Mouse (Mus musculus) intestine, embryonic 16.5 days (tissue): Measurements from ENCODE around the gene Ccdc124. TPM values are rescaled to one million over a fixed set of nuclear protein-coding genes. Genes with fewer than 3 reads are reported as not detected.
"Not testable (repeated sequence)": the region's sequence is repeated elsewhere in the genome, so short reads cannot be mapped to it uniquely, and the experiment has no call there.

Experiments used
- ATAC-seq: fragments of 200-750 bp; cut with Nextera tagmentation; 2 replicates; pipeline ENCODE4 v1.8.0; 2017; ENCODE audit warnings: moderate TSS enrichment, moderate library complexity
- H3K27ac ChIP-seq: fragments of 300-500 bp; sonication (generic); 2 replicates; pipeline ENCODE4 v1.5.1; 2014; ENCODE audit warnings: mild to moderate bottlenecking, low read length
- H3K27me3 ChIP-seq: fragments of 300-500 bp; sonication (generic); replicated peaks from 2 replicates; pipeline ENCODE4 v1.6.1; 2014; ENCODE audit warnings: low read length, control low read depth, mixed read lengths; ENCODE audit not compliant: control insufficient read depth, insufficient read depth
- H3K36me3 ChIP-seq: fragments of 300-500 bp; sonication (generic); 2 replicates; pipeline ENCODE4 v1.6.1; 2014; ENCODE audit warnings: low read length, control low read depth; ENCODE audit not compliant: control insufficient read depth, insufficient read depth
- H3K4me1 ChIP-seq: fragments of 300-500 bp; sonication (generic); 2 replicates; pipeline ENCODE4 v1.6.1; 2014; ENCODE audit warnings: low read length, control low read depth, mixed read lengths; ENCODE audit not compliant: control insufficient read depth, insufficient read depth
- H3K4me2 ChIP-seq: fragments of 300-500 bp; sonication (generic); 2 replicates; pipeline ENCODE4 v1.6.1; 2014; ENCODE audit warnings: low read depth, low read length, control low read depth
- H3K4me3 ChIP-seq: fragments of 300-500 bp; sonication (generic); 2 replicates; pipeline ENCODE4 v1.5.1; 2014; ENCODE audit warnings: mild to moderate bottlenecking, low read length
- H3K9ac ChIP-seq: fragments of 300-500 bp; sonication (generic); 2 replicates; pipeline ENCODE4 v1.6.1; 2014; ENCODE audit warnings: low read depth, low read length
- H3K9me3 ChIP-seq: fragments of 300-500 bp; sonication (generic); 2 replicates; pipeline ENCODE4 v1.6.1; 2016; ENCODE audit warnings: low read length, control low read depth; ENCODE audit not compliant: control insufficient read depth
- WGBS: fragments of 180-500 bp; shearing (Covaris S2); extraction: QIAGEN DNeasy Blood & Tissue Kit; methylation state at CpG from one replicate; pipeline ENCODE4 v1.1.7; 2014; 5-methylcytosine and 5-hydroxymethylcytosine counted together
- polyA plus RNA-seq: library from polyadenylated mRNA; unstranded; fragments of >200 nt; fragmentation: Nextera tagmentation; extraction: Ambion mirVana; gene quantifications from 2 replicates; pipeline ENCODE4 v1.2.1, GENCODE M21; 2015

The Ccdc124 gene
- polyA plus RNA-seq, 1 experiment from 2014 or later: 90.1 TPM

DNA sequence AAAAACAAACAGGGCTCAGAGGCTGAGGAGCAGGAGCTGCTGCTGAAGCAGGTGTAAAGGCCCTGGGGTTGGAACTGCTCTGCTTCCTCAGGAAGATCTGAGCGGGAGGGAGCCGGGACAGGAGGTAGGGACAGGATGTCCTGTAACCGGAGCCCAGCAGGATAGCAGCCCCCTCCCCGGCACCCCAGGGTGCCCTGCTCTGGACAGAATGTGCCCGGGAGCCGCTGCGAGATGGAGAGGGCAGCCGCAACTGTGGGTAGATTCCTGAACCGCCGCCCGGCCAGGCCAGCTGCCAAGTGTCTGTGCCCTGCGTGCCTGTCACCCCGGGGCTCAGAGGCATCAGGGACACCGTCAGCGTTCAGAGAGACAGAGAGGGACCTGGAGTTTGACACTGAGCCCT, 40.2 kb downstream of the Ccdc124 start:
- peaks cover 3% of the 10 kb centered on the region for H3K4me1 ChIP-seq

DNA sequence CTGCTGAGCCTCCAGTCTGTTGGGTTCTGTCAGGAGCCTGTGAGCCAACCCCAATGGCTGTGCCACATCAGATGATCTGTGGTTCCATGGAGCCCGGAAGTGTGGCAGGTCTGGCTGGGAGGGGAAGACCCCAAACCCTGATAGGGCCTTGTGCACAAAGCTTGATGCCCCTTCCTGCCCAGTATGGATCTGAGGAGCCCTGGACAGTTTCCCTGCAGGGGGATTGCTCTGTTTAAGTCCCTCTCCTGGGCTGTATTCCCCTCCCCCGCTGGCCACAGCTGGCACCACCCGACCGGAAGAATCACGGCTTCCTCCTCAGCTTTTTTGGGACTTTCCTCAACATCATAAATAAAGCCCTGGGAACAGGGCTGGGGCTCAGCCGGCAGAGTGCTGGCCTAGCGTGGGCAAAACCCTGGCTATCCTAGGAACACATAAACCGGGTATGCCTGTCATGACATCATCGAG, 40.7 kb downstream of the Ccdc124 start:
- Histone ChIP-seq H3K9ac (no peak overlapping the region), H3K27me3 (no peaks in the 10 kb centered on the region), H3K4me2 (no peak overlapping the region), H3K27ac (0 out of 2 replicates have a peak overlapping the region, but pooled peaks have one; percentile 17), H3K4me1 (no peaks in the 10 kb centered on the region), H3K9me3 (no peaks in the 10 kb centered on the region), H3K36me3 (no peaks in the 10 kb centered on the region), H3K4me3 (no peak overlapping the region)
- ATAC-seq: no peak
- WGBS: 47% methylated on average over 9 of the region's 9 CpGs

More for the DNA sequence above, 40.2 kb downstream of the Ccdc124 start:
- Histone ChIP-seq H3K9ac (no peak overlapping the region; the same call in 1 of the 2 replicates), H3K27ac (no peak overlapping the region), H3K4me3 (no peak overlapping the region), H3K9me3 (no peaks in the 10 kb centered on the region), H3K4me2 (no peak overlapping the region), H3K27me3 (no peaks in the 10 kb centered on the region), H3K36me3 (no peaks in the 10 kb centered on the region)
- 51% methylated on average over 15 of the region's 15 CpGs for WGBS
- ATAC-seq: no peak

DNA sequence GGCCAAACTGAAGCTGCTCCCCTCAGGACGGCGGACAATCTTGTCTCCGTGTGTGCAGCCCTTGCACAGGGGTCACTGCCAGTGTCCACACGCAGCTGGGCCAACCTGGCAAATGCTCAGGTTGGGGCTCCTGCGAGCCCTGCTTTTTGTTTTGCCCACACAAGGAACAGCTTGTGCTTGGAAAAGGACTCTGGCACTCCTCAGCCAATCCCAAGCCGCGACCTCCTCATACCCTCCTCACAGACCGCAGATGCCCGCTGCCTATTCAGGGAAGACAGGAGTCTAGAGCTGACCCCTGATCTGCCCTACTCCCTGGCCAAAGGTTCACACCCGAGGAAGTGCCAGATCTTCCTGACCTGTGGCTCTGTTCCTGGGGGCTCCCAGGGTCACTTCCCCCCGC, 41.4 kb downstream of the Ccdc124 start:
- Histone ChIP-seq H3K9me3 (no peaks in the 10 kb centered on the region), H3K4me3 (no peak overlapping the region), H3K4me2 (no peak overlapping the region), H3K36me3 (no peaks in the 10 kb centered on the region), H3K4me1 (no peaks in the 10 kb centered on the region), H3K27me3 (no peaks in the 10 kb centered on the region), H3K9ac (no peak overlapping the region), H3K27ac (no peak overlapping the region)
- WGBS: 70% methylated on average over 11 of the region's 11 CpGs
- no peak for ATAC-seq

DNA sequence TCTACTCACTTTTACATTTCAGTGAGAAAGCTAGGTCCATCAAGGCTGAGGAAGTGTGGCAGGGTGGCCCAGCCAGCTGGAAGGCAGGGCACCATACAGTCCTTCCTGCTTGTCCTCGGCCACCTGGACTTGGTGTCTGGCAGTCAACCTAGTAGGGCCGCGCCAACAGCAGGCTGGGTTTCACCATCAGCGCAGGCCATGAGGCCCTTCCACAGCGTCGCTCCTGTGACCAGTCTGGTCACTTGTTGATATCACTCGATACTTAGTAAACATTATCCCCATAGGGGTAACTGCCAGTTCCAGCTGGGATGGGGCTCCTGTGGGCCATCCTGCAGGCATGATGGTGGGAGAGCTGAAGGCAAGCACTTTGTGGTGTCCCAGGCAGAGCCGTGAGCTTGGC, 42.2 kb downstream of the Ccdc124 start:
- ATAC-seq: no peak
- Histone ChIP-seq H3K9me3 (no peaks in the 10 kb centered on the region), H3K4me3 (no peak overlapping the region), H3K4me2 (no peak overlapping the region), H3K9ac (no peak overlapping the region), H3K36me3 (no peaks in the 10 kb centered on the region), H3K27ac (no peak overlapping the region), H3K27me3 (no peaks in the 10 kb centered on the region), H3K4me1 (no peaks in the 10 kb centered on the region)
- 82% methylated on average over 8 of the region's 8 CpGs for WGBS

GRCm38 (mm10) chr8:70827796-70828195, 45.9 kb downstream of the Ccdc124 start:
- WGBS: 100% methylated on average over 1 of the region's 1 CpGs
- no peak for ATAC-seq
- H3K9me3 ChIP-seq: no peaks in the 10 kb centered on the region

GRCm38 (mm10) chr8:70827010-70827409, 46.7 kb downstream of the Ccdc124 start:
- Histone ChIP-seq H3K4me3 (no peak overlapping the region), H3K27me3 (no peaks in the 10 kb centered on the region), H3K27ac (no peak overlapping the region), H3K4me2 (no peak overlapping the region), H3K4me1 (no peaks in the 10 kb centered on the region), H3K9me3 (no peaks in the 10 kb centered on the region), H3K9ac (no peak overlapping the region), H3K36me3 (no peaks in the 10 kb centered on the region)
- WGBS: 96% methylated on average over 2 of the region's 2 CpGs
- ATAC-seq: no peak

More at GRCm38 (mm10) chr8:70827796-70828195, 45.9 kb downstream of the Ccdc124 start:
- Histone ChIP-seq H3K4me1 (no peaks in the 10 kb centered on the region), H3K27me3 (no peaks in the 10 kb centered on the region), H3K9ac (no peak overlapping the region), H3K36me3 (no peaks in the 10 kb centered on the region), H3K27ac (no peak overlapping the region), H3K4me3 (no peak overlapping the region), H3K4me2 (no peak overlapping the region)

GRCm38 (mm10) chr8:70825816-70826215, 47.9 kb downstream of the Ccdc124 start:
- H3K4me1 ChIP-seq: peaks cover under 1% of the 10 kb centered on the region; the same call in 1 of the 2 replicates
- no peaks in the 10 kb centered on the region for H3K36me3 ChIP-seq
- no peaks in the 10 kb centered on the region for H3K27me3 ChIP-seq
- no peak overlapping the region for H3K9ac ChIP-seq
- no peak overlapping the region for H3K27ac ChIP-seq
- no peak overlapping the region for H3K4me2 ChIP-seq
- no peak overlapping the region for H3K4me3 ChIP-seq
- ATAC-seq: no peak
- H3K9me3 ChIP-seq: no peaks in the 10 kb centered on the region
- 83% methylated on average over 8 of the region's 8 CpGs for WGBS

DNA sequence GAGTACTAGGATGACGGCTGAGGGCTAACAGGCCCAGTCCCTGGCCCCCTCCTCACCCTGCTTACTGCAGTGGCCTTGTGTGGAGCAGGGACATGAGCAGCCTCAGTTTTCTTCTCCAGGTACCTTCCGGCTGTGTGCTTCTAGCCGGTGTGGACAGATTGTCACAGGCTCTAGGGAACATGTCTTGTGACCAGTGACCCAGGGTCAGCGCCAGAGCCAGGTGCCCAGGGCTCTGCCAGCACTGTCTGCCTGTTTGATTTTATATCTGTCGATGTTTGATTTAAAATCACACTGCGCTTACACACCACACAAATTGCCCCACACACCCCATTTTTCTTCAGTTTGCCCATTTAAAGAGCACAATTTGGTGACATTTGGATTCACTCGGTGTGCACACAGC, 49.9 kb downstream of the Ccdc124 start:
- no peak for ATAC-seq
- no peak overlapping the region for H3K4me2 ChIP-seq
- no peaks in the 10 kb centered on the region for H3K27me3 ChIP-seq
- 87% methylated on average over 7 of the region's 7 CpGs for WGBS
- peaks cover 7% of the 10 kb centered on the region for H3K4me1 ChIP-seq
- H3K36me3 ChIP-seq: no peaks in the 10 kb centered on the region
- H3K9me3 ChIP-seq: no peaks in the 10 kb centered on the region
- no peak overlapping the region for H3K9ac ChIP-seq
- H3K4me3 ChIP-seq: no peak overlapping the region
- no peak overlapping the region for H3K27ac ChIP-seq

GRCm38 (mm10) chr8:70822594-70822993, 51.1 kb downstream of the Ccdc124 start:
- not testable (repeated sequence) for H3K4me3 ChIP-seq, H3K27me3 ChIP-seq, H3K27ac ChIP-seq, H3K4me2 ChIP-seq, H3K9ac ChIP-seq, H3K4me1 ChIP-seq, ATAC-seq, H3K36me3 ChIP-seq, H3K9me3 ChIP-seq
- 77% methylated on average over 3 of the region's 3 CpGs for WGBS

DNA sequence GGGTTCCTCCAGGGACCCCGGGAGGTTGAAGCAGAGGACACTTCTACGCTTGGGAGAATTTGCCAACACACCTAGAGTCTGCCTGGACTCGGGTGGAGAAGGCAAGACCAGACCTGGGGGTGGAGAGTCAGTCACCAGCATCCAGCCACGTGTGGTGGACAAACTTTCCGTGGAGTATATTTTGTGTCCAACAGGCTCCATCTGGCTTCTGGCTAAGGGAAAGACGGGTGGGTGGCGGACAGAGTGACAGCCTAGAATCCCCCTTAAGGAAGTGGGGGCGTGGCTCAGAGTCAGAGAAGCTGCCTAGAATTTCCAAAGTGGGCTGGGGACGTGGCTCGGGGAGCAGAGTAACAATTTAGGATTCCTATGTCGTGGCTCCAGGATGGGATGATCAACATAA, 51.7 kb downstream of the Ccdc124 start:
- no peak overlapping the region for H3K4me2 ChIP-seq
- H3K9me3 ChIP-seq: no peaks in the 10 kb centered on the region
- WGBS: 45% methylated on average over 11 of the region's 11 CpGs
- ATAC-seq: no peak
- peaks cover 3% of the 10 kb centered on the region for H3K27me3 ChIP-seq
- H3K36me3 ChIP-seq: no peaks in the 10 kb centered on the region
- no peak overlapping the region for H3K27ac ChIP-seq
- H3K4me3 ChIP-seq: no peak overlapping the region
- H3K9ac ChIP-seq: 0 out of 2 replicates have a peak overlapping the region, but pooled peaks have one; percentile 17
- H3K4me1 ChIP-seq: peaks cover 11% of the 10 kb centered on the region
